Mouse (Mus musculus) intestine, postnatal 0 days (tissue): ENCODE measurements around the gene Ckap5. TPM values are rescaled to one million over a fixed set of nuclear protein-coding genes. Genes with fewer than 3 reads are reported as not detected.

Experiments used
- ATAC-seq: fragments of 200-750 bp; cut with Nextera tagmentation; 2 replicates; pipeline ENCODE4 v1.8.0; 2017; ENCODE audit warnings: mild to moderate bottlenecking, moderate TSS enrichment, moderate library complexity
- H3K27ac ChIP-seq: fragments of 300-500 bp; sonication (generic); 2 replicates; pipeline ENCODE4 v1.5.1; 2014; ENCODE audit warnings: mild to moderate bottlenecking, low read depth, low read length, moderate library complexity
- H3K27me3 ChIP-seq: fragments of 300-500 bp; sonication (generic); replicated peaks from 2 replicates; pipeline ENCODE4 v1.6.1; 2014; ENCODE audit warnings: low read length, mixed read lengths; ENCODE audit not compliant: control insufficient read depth, insufficient read depth
- H3K36me3 ChIP-seq: fragments of 300-500 bp; sonication (generic); 2 replicates; pipeline ENCODE4 v1.6.1; 2014; ENCODE audit warnings: mild to moderate bottlenecking, moderate library complexity; ENCODE audit not compliant: control insufficient read depth, insufficient read depth
- H3K4me1 ChIP-seq: fragments of 300-500 bp; sonication (generic); replicated peaks from 2 replicates; pipeline ENCODE4 v1.6.1; 2014; ENCODE audit warnings: antibody characterized with exemption, low read length, mixed read lengths; ENCODE audit not compliant: control insufficient read depth, insufficient read depth
- H3K4me2 ChIP-seq: fragments of 300-500 bp; sonication (generic); replicated peaks from 2 replicates; pipeline ENCODE4 v1.6.1; 2014; ENCODE audit warnings: low read depth, mild to moderate bottlenecking, moderate library complexity
- H3K4me3 ChIP-seq: fragments of 300-500 bp; sonication (generic); 2 replicates; pipeline ENCODE4 v1.5.1; 2014; ENCODE audit warnings: low read depth, low read length
- H3K9ac ChIP-seq: fragments of 300-500 bp; sonication (generic); 2 replicates; pipeline ENCODE4 v1.6.1; 2014; ENCODE audit warnings: mild to moderate bottlenecking, low read depth, low read length
- H3K9me3 ChIP-seq: fragments of 300-500 bp; sonication (generic); 2 replicates; pipeline ENCODE4 v1.6.1; 2016; ENCODE audit warnings: mixed run types; ENCODE audit not compliant: control insufficient read depth
- CTCF ChIP-seq: sonication (generic); IDR thresholded peaks from 2 replicates; pipeline ENCODE4 v1.5.1; 2016; ENCODE audit warnings: low read depth, mild to moderate bottlenecking, control low read depth, antibody characterized with exemption, moderate library complexity
- WGBS: fragments of 180-500 bp; shearing (Covaris S2); extraction: QIAGEN DNeasy Blood & Tissue Kit; methylation state at CpG from one replicate; pipeline ENCODE4 v1.1.7; 2014; 5-methylcytosine and 5-hydroxymethylcytosine counted together
- polyA plus RNA-seq: library from polyadenylated mRNA; unstranded; fragments of >200 nt; fragmentation: Nextera tagmentation; extraction: Ambion mirVana; gene quantifications from 2 replicates; pipeline ENCODE4 v1.2.1, GENCODE M21; 2015

The Ckap5 gene
- polyA plus RNA-seq: 17.0 and 19.3 TPM in 2 replicates

- Histone ChIP-seq H3K27me3 (no peaks in the 10 kb centered on the region), H3K36me3 (no peaks in the 10 kb centered on the region), H3K4me2 (peak within 1 kb of the TSS; percentile 69), H3K9me3 (no peaks in the 10 kb centered on the region), H3K4me1 (no peaks in the 10 kb centered on the region), H3K4me3 (peak within 1 kb of the TSS; percentile 99), H3K27ac (peak within 1 kb of the TSS; percentile 79; the same call in 1 of the 2 replicates), H3K9ac (peak within 1 kb of the TSS; percentile 98)
- TF ChIP-seq CTCF: peak; percentile 54
- peak; percentile 99 for ATAC-seq
- 1% methylated on average over 64 of the region's 64 CpGs for WGBS
These were observed at the start of gene Ckap5 for GRCm38 (mm10) chr2:91526294-91527146. Gene Ckap5 (plus strand): TSS chr2:91526762.

- Histone ChIP-seq H3K9me3 (no peaks in the 10 kb centered on the region), H3K27me3 (no peaks in the 10 kb centered on the region), H3K27ac (0 out of 2 replicates have a peak overlapping the region, but pooled peaks have one; percentile 28), H3K4me3 (no peak overlapping the region), H3K9ac (no peak overlapping the region), H3K36me3 (peaks cover 86% of the 10 kb centered on the region), H3K4me2 (no peak overlapping the region), H3K4me1 (no peaks in the 10 kb centered on the region; the same call in 1 of the 2 replicates)
- TF ChIP-seq CTCF: no peak
- no peak for ATAC-seq
- 79% methylated on average over 7 of the region's 7 CpGs for WGBS
These were observed 49.7 kb upstream of the Ckap5 start for GRCm38 (mm10) chr2:91476841-91477240.

- no peaks in the 10 kb centered on the region for H3K9me3 ChIP-seq
- no peaks in the 10 kb centered on the region for H3K4me1 ChIP-seq
- H3K9ac ChIP-seq: no peak overlapping the region
- WGBS: 97% methylated on average over 9 of the region's 9 CpGs
- no peak overlapping the region for H3K27ac ChIP-seq
- no peaks in the 10 kb centered on the region for H3K27me3 ChIP-seq
- no peak overlapping the region for H3K4me3 ChIP-seq
- no peak overlapping the region for H3K4me2 ChIP-seq
- TF ChIP-seq CTCF: no peak
- no peak for ATAC-seq
- peaks cover 77% of the 10 kb centered on the region for H3K36me3 ChIP-seq
These were observed 46.2 kb upstream of the Ckap5 start for GRCm38 (mm10) chr2:91480399-91480801.

GRCm38 (mm10) chr2:91480805-91481514, 45.6 kb upstream of the Ckap5 start:
- Histone ChIP-seq H3K27me3 (no peaks in the 10 kb centered on the region), H3K4me2 (no peak overlapping the region), H3K4me1 (no peaks in the 10 kb centered on the region), H3K4me3 (no peak overlapping the region), H3K9ac (no peak overlapping the region), H3K36me3 (peaks cover 77% of the 10 kb centered on the region), H3K27ac (no peak overlapping the region), H3K9me3 (no peaks in the 10 kb centered on the region)
- peak; percentile 39; the same call in 1 of the 2 replicates for ATAC-seq
- peak; percentile 86 for TF ChIP-seq CTCF
- 66% methylated on average over 6 of the region's 6 CpGs for WGBS

GRCm38 (mm10) chr2:91484698-91485097, 41.9 kb upstream of the Ckap5 start:
- no peak overlapping the region for H3K9ac ChIP-seq
- H3K27ac ChIP-seq: 0 out of 2 replicates have a peak overlapping the region, but pooled peaks have one; percentile 41
- peaks cover 67% of the 10 kb centered on the region for H3K36me3 ChIP-seq
- no peak for ATAC-seq
- whole genome bisulfite sequencing: 72% methylated on average over 4 of the region's 4 CpGs
- no peaks in the 10 kb centered on the region for H3K27me3 ChIP-seq
- no peak overlapping the region for H3K4me2 ChIP-seq
- H3K4me1 ChIP-seq: no peaks in the 10 kb centered on the region
- no peaks in the 10 kb centered on the region for H3K9me3 ChIP-seq
- H3K4me3 ChIP-seq: no peak overlapping the region
- TF ChIP-seq CTCF: no peak

GRCm38 (mm10) chr2:91485256-91485655, 41.3 kb upstream of the Ckap5 start:
- TF ChIP-seq CTCF: no peak
- WGBS: 53% methylated on average over 6 of the region's 6 CpGs
- ATAC-seq: peak; percentile 33; the same call in 1 of the 2 replicates
- no peaks in the 10 kb centered on the region for H3K27me3 ChIP-seq
- no peak overlapping the region for H3K9ac ChIP-seq
- no peak overlapping the region for H3K4me3 ChIP-seq
- H3K9me3 ChIP-seq: no peaks in the 10 kb centered on the region
- no peaks in the 10 kb centered on the region for H3K4me1 ChIP-seq
- peaks cover 67% of the 10 kb centered on the region for H3K36me3 ChIP-seq
- peak overlapping the region; percentile 41; the same call in 1 of the 2 replicates for H3K27ac ChIP-seq
- H3K4me2 ChIP-seq: no peak overlapping the region
